Mouse (Mus musculus): Measurements from ENCODE around the gene Tardbp. TPM values are rescaled to one million over a fixed set of nuclear protein-coding genes. Genes with fewer than 3 reads are reported as not detected.

The Tardbp gene
- total and polyA plus RNA-seq, 3 experiments, result 176 to 618 (median 341) TPM

GRCm38 (mm10) chr4:148643291-148644156, 16.7 kb upstream of the Tardbp start, which contains the start of gene Gm572:
Gene Gm572 (plus strand): TSS chr4:148643317.
- Histone ChIP-seq H3K4me3 (replicated peaks in 1 of 3; ENCODE audit: low read depth in 2 of 3, low read length in 2 of 3, poor library complexity in 1 of 3) (no peak within 1 kb of the TSS), H3K79me2 (replicated peaks; ENCODE audit: control insufficient read depth, extremely low read depth, insufficient read depth, poor library complexity, severe bottlenecking) (no peaks in the 10 kb centered on the region), H3K9me3 (replicated peaks; ENCODE audit: low read length) (no peaks in the 10 kb centered on the region), H3K4me1 (ENCODE audit: control insufficient read depth in 1 of 2, insufficient read depth in 2 of 2) (peaks cover 2 to 11% of the 10 kb centered on the region in 2 experiments; a peak in 3 of 4 replicates), H3K27ac (ENCODE audit: insufficient read depth, low read depth) (no peak within 1 kb of the TSS), H3K36me3 (replicated peaks in 1 of 2; ENCODE audit: control insufficient read depth in 1 of 2, insufficient read depth in 1 of 2, low read length in 1 of 2) (no peaks in the 10 kb centered on the region), H3K4me2 (ENCODE audit: insufficient read depth, low read depth, poor library complexity, severe bottlenecking) (no peak within 1 kb of the TSS; the same call in 1 of the 2 replicates), H3K9ac (ENCODE audit: insufficient read depth, low read depth) (no peak within 1 kb of the TSS), H3K27me3 (replicated peaks) (peaks cover 4% of the 10 kb centered on the region)
- dilution Hi-C loops (cut with MboI; ENCODE audit: extremely low pct_ligation_motif_present, extremely low pct_unique_long_range_greater_than_20kb, low sequenced_read_pairs), result no loop called here
- no peak for TF ChIP-seq MAZ (IDR thresholded peaks at IDR 0.05; ENCODE audit: low read depth, low read length)
- no peak for TF ChIP-seq SMC3 (IDR thresholded peaks at IDR 0.05; ENCODE audit: low read depth, low read length)
- TF ChIP-seq POLR2A (IDR thresholded peaks at IDR 0.05; ENCODE audit: low read depth, low read length), result no peak
- no peak for TF ChIP-seq NELFE (IDR thresholded peaks at IDR 0.05; ENCODE audit: low read depth, low read length)
- TF ChIP-seq NRF1 (IDR thresholded peaks at IDR 0.05; ENCODE audit: low read depth, low read length), result no peak
- TF ChIP-seq PAX5 (IDR thresholded peaks at IDR 0.05; ENCODE audit: low read length), result no peak
- TF ChIP-seq MXI1 (IDR thresholded peaks at IDR 0.05; ENCODE audit: low read depth, low read length), result no peak
- TF ChIP-seq RAD21 (IDR thresholded peaks at IDR 0.05; ENCODE audit: low read depth, low read length), result no peak
- no peak for TF ChIP-seq RCOR1 (conservative IDR thresholded peaks at IDR 0.05; ENCODE audit: low read depth, low read length)
- in situ Hi-C loops (cut with MboI; ENCODE audit: low pct_ligation_motif_present, low pct_unique_long_range_greater_than_20kb, low sequenced_read_pairs), result no loop called here
- DNase-seq (ENCODE audit: extremely low read depth), result no peak

GRCm38 (mm10) chr4:148641121-148641520, 14.3 kb upstream of the Tardbp start:
- H3K9me3 ChIP-seq (replicated peaks; ENCODE audit: low read length), result no peaks in the 10 kb centered on the region
- no peak overlapping the region for H3K27ac ChIP-seq (ENCODE audit: insufficient read depth, low read depth)
- no peak overlapping the region for H3K4me3 ChIP-seq (replicated peaks in 1 of 3; ENCODE audit: low read depth in 2 of 3, low read length in 2 of 3, poor library complexity in 1 of 3)
- peaks cover 2% of the 10 kb centered on the region for H3K27me3 ChIP-seq (replicated peaks)
- TF ChIP-seq TBP (conservative IDR thresholded peaks at IDR 0.05; ENCODE audit: low read depth, low read length) (no peak), E2F4 (IDR thresholded peaks at IDR 0.05; ENCODE audit: insufficient replicate concordance, low read depth, low read length) (no peak), UBTF (IDR thresholded peaks at IDR 0.05; ENCODE audit: low read depth, low read length) (no peak), CHD1 (IDR thresholded peaks at IDR 0.05; ENCODE audit: low read depth, low read length) (no peak), ZMIZ1 (IDR thresholded peaks at IDR 0.05; ENCODE audit: low read depth, low read length) (no peak), MXI1 (IDR thresholded peaks at IDR 0.05; ENCODE audit: low read depth, low read length) (no peak), MEF2A (IDR thresholded peaks at IDR 0.05; ENCODE audit: borderline replicate concordance, low read depth, low read length) (no peak), POLR2AphosphoS2 (IDR thresholded peaks at IDR 0.05; ENCODE audit: low read depth, low read length) (no peak), GABPA (IDR thresholded peaks at IDR 0.05; ENCODE audit: insufficient replicate concordance, low read depth, low read length) (no peak), NELFE (IDR thresholded peaks at IDR 0.05; ENCODE audit: low read depth, low read length) (no peak), EP300 (IDR thresholded peaks at IDR 0.05; ENCODE audit: low read length) (no peak), PAX5 (IDR thresholded peaks at IDR 0.05; ENCODE audit: low read length) (no peak), RAD21 (IDR thresholded peaks at IDR 0.05; ENCODE audit: low read depth, low read length) (no peak), CTCF (conservative IDR thresholded peaks at IDR 0.05 in 1 of 2, IDR thresholded peaks at IDR 0.05 in 1 of 2; ENCODE audit: low read depth in 2 of 2, low read length in 2 of 2) (no peak), RCOR1 (conservative IDR thresholded peaks at IDR 0.05; ENCODE audit: low read depth, low read length) (no peak), NRF1 (IDR thresholded peaks at IDR 0.05; ENCODE audit: low read depth, low read length) (no peak), BHLHE40 (IDR thresholded peaks at IDR 0.05; ENCODE audit: low read depth, low read length) (no peak), MYC (IDR thresholded peaks at IDR 0.05; ENCODE audit: low read depth, low read length) (no peak), ZNF384 (IDR thresholded peaks at IDR 0.05; ENCODE audit: low read depth, low read length) (no peak), ZC3H11A (IDR thresholded peaks at IDR 0.05; ENCODE audit: low read depth, low read length) (no peak)
- peaks cover 7 to 15% of the 10 kb centered on the region in 2 experiments; a peak in 3 of 4 replicates for H3K4me1 ChIP-seq (ENCODE audit: control insufficient read depth in 1 of 2, insufficient read depth in 2 of 2)
- no peaks in the 10 kb centered on the region for H3K79me2 ChIP-seq (replicated peaks; ENCODE audit: control insufficient read depth, extremely low read depth, insufficient read depth, poor library complexity, severe bottlenecking)
- no peak for DNase-seq (ENCODE audit: extremely low read depth)
- no peaks in the 10 kb centered on the region for H3K36me3 ChIP-seq (replicated peaks in 1 of 2; ENCODE audit: control insufficient read depth in 1 of 2, insufficient read depth in 1 of 2, low read length in 1 of 2)
- H3K9ac ChIP-seq (ENCODE audit: insufficient read depth, low read depth), result no peak overlapping the region
- no peak overlapping the region for H3K4me2 ChIP-seq (ENCODE audit: insufficient read depth, low read depth, poor library complexity, severe bottlenecking)
- dilution Hi-C loops (cut with MboI; ENCODE audit: extremely low pct_ligation_motif_present, extremely low pct_unique_long_range_greater_than_20kb, low sequenced_read_pairs) (no loop called here), in situ Hi-C loops (cut with MboI; ENCODE audit: low pct_ligation_motif_present, low pct_unique_long_range_greater_than_20kb, low sequenced_read_pairs) (no loop called here)
